Mouse (Mus musculus): ENCODE data around the gene Klf13.
A peak's percentile ranks its signal among the peaks of the same experiment; 100 is the strongest.

- TF ChIP-seq CTCF (IDR thresholded peaks at IDR 0.05; ENCODE audit: low read depth), result no peak
- TF ChIP-seq EP300 (IDR thresholded peaks at IDR 0.05; ENCODE audit: low read depth), result peak; percentile 93
Measured at GRCm38 (mm10) chr7:63956138-63956823, 17.6 kb upstream of the Klf13 start.

Data from liver, embryonic 14.5 days (tissue).